Mouse (Mus musculus): Measurements from ENCODE around the gene Pld6.
A peak's percentile ranks its signal among the peaks of the same experiment; 100 is the strongest.

The Pld6 gene

DNA sequence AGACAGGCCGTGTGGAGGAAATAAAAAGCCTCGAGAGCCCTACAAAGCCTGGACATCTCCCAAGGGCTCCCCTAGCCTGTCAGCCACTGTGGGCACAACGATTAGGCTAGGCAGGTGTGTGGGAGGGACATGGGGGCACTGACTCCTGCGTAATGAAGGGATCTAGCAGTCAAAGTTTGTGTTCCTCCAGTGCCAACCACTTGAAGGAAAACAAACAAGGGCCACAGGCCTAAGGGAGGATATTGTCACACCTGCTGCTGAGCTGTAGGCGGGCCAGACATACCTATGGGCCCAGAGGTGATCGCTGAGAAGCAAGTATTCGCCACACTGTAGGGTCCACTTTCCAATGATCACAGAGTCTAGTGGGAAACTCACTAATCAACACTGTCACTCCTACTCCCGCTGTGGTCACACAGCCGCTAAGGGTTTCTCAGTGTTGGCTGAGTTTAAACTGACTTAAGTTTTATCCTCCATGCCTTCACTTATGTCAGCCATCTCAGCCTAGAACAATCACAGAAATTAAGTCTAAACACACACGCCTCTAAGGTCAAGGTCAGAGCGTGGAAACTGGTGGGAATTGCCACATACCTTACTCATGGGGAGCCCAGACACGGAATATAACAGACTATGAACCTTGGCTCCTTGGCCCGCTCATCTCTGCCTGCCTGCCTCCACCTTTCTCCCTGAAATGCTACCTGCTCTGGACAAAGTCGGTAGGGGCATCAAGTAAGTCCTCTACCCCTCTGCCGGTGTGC lies 824 bp downstream of the Pld6 start:
- DNase-seq (ENCODE audit: extremely low spot score, low read depth, low spot score): no peak

DNA sequence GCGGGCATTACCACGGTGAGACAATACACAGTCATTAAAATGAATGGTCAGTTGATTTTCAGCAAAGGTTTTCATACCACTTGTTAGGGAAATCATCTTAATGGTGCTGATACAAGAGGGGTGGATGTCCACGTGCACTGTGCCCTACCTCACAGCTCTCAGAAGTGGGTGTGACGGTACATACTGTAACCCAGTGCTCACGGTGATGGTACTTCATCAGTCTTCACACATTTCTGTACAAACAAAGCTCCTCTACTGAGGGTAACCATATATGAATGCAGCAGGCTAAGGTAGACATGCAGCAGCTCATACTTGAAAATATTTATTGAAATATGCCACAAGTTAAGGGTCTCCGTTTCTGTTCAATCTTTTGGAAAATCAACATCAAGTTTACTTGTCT lies 3.9 kb downstream of the Pld6 start:
- DNase-seq (ENCODE audit: extremely low spot score, low read depth, low spot score): no peak

DNA sequence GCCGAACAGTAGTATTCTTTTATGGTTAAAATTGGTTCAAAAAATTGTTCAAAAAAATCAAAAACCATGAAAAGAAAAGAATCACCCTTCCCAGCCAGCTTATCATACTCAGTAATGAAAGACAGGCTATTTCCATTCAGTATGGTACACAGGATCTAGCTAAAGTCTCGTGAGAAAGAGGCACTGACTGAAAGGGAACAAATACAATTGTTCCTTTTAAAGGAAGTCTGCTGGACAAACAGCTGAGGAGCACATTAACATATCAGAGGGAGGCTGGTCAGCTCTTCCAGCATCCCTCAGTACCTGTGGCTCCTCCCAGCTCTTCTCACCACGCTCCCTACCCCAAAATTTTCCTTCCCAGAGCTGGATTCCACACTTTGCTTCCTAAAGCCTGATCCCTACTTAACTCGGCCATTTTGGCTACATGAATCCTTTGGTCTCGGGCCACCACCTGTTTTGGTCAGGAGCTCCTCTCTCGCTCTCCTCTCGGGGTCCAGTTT lies 5.3 kb downstream of the Pld6 start:
- DNase-seq (ENCODE audit: extremely low spot score, low read depth, low spot score): no peak

DNA sequence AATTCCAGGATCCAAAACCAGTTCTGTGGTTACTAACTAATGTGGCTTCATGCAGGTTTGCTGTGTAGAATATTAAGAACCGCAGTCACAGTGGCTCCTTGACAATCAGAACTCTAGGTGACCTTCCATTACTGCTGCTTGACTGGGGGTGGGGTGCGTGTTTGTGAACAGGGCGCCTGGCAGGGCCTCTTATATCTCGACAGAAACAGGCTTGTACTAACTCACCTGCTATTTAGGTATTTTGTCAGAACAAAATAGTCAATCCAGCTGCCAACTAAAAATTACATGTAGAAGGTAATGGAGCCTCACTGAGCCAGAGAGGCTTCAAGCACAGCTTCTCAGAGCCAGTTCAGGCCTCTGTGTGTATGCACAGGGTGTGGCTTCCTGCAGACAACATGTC lies 7.2 kb downstream of the Pld6 start:
- no peak for DNase-seq (ENCODE audit: extremely low spot score, low read depth, low spot score)

DNA sequence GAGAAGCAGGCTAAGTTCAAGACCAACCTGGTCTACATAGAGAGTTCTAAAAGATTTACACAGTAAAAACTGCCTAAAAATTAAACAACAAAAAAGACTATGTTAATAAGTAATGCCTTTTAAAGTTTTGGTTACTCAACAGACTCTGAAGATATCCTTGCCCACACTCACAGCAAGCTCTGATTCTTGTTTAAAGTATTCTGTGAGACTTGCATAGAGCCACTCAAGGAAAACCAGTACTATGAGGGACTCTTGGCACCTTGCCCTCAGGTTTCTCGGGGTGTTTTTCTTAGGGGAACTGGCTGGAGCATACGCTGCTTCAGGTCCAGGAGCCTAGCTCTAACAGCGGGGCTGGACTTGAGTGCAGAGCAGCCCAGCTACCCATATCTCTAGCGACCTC lies 8.0 kb downstream of the Pld6 start:
- no peak for DNase-seq (ENCODE audit: extremely low spot score, low read depth, low spot score)

DNA sequence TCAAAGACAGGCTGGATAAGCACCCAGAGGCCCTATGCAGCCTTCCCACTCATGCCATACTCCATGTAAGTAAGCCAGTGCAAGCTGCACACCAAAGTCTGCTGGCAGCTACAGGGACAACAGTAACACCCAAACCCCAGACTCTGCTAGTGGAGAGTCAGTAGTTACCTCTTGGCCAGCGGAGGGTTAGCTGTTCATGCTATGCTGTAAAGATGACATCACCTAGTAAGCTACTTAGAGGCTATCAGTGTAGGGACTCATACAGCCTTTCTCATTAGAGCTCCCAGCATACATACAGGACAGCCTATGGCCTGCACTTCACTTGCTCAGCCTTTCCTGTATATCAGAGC lies 8.6 kb downstream of the Pld6 start:
- no peak for DNase-seq (ENCODE audit: extremely low spot score, low read depth, low spot score)

DNA sequence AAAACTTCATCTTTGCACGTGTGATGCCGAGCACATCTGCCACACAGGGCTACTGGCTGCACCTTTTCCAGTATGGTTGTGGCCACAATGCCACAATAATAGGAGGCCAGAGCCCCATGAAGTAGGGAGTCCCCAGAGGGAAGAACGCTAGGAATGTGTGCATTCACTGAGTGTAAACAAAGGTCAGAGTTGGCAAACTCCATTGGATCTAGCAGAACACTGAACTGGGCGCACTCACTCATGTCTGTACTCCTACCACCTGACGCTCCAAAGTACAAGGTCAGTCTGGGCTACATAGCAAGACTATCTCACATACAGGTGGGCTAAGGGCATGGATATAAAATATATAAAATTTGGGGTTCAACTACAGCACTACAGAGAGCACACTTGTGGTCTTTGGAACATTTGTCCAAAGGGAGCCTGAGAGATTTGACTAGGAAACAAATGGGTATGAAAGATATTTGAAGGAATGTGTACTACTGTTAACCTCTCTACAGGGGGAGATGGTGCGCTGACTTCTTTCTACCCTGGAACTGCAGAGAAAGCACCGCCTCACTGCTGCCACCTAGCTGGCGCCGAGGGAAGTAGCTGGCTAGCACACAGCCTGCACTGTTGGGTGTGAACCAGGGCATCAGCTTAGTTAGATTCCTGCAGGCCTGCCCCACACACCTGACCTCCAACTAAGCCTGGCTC lies 9.1 kb downstream of the Pld6 start:
- peak; percentile 64 for DNase-seq (ENCODE audit: extremely low spot score, low read depth, low spot score)

DNA sequence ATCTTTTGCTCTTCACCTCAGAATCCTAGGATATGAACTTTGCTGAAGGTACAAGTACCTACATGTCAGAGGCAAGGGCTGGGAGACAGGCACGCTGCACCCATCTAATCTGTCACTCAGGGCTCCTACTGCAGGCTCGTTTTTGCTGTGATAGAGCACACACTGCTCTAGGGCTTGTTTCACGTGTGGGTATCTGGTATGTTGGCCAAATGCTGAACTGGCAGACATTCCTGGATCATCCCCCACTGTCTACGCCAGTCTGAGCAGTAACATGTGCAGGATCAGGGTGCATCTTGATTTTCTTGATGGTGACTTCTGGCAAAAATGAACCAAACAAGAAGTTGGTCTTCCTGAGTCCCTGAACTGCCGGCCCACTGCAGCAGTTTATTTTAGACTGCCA lies 10.2 kb downstream of the Pld6 start:
- no peak for DNase-seq (ENCODE audit: extremely low spot score, low read depth, low spot score)

DNA sequence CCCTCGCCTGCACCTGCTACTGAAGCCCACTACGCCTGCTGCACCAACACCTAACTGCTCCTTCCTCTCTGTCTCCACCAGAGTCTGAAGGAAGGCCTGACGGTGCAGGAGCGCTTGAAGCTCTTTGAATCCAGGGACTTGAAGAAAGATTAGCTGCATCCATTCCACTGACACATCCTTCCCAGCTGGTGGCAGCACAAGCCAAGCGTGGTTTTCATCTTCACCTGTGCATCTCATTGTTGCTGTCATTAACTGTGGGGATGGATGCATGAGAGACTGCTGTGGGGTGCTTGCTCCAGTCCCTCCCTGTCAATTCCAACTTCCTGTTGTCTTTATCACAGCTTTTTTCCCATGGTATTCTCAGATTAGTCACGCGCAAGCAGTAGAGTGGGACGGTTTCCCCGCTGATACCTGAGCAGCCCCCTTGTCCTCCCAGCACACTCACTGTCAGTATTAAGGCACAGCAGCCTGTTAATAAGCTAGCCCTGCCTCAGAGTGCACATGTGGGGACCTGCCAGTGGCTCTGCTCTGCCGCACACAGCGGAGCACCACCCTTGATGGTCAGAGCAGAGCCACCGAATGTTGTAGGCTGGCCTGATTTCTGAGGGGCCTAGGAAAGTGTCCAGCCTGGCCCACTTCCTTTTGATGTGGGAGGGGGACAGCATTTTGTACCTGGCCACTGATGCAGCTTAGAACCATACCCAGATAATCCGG lies 11.9 kb downstream of the Pld6 start:
- DNase-seq (ENCODE audit: extremely low spot score, low read depth, low spot score): no peak

DNA sequence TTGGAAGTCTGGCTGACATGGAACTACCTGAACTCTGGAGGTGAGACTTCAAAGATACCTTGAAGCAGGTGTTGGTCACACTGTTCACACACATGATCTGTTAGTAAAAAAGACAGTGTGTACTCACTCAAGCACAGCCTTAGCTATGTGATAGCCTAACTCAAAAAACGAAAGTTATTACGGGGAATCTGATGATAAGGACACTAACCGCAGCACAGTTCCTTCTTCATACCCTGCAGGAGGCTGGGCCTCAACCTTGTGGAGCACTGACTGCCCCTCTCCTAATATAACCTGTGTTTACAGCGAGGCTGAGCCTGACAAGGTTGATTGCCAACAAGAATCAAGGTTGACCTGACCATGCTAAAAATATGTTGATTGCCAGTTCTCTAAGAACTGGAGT lies 12.9 kb downstream of the Pld6 start:
- DNase-seq (ENCODE audit: extremely low spot score, low read depth, low spot score): no peak

DNA sequence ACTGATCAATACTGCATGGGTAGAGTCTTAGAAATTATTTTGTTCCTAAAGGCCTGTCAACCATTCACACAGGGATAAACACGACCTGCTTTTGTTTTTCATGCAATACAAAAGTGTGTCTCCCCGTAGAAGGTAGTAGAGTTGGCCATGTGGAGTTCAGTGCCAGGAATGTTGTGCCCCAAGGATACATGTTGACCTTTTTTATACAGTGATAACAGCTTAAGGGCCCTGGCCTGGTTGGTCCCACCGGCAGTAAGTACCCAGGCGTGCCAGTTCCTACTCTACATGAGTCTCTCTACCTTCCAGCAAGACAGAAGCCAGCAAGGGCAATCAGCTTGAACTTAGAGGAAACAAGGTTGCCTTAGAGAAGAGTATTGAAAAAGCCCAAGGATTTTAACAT lies 14.5 kb downstream of the Pld6 start:
- no peak for DNase-seq (ENCODE audit: extremely low spot score, low read depth, low spot score)

DNA sequence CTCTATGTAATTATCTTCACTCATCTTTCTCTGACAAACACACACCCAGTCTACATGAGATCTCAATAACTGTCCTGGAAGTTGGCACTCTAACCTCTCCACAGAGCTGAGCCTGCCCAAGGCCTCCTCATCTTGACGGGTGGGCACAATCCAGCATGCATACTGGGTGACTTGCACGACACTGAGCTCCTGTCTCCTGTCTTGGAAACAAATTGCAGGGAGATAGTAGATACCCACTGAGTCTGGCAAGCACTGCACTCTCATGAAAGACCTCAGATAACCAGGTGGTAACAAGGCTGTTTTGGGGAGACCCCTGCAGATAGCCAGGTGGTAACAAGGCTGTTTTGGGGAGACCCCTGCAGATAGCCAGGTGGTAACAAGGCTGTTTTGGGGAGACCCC lies 15.2 kb downstream of the Pld6 start:
- DNase-seq (ENCODE audit: extremely low spot score, low read depth, low spot score): no peak

DNA sequence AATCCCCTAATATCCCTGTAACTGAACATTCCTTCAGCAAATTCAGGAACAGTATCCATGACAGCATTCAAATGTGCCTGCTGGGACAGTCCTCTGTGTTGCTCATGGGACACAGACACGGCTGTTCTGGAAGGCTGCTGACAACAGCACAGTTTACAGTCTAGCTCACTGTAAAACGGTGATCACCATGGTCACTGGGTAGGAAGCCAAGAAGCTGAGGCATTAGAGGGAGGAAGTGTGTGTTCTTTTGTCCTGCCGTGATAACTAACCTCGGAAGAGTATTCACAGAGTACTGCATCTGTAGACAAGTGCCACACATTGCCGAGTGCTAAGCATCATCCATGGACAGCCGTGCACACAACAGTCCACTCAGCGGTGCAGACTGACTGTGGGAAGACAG lies 16.7 kb downstream of the Pld6 start:
- no peak for DNase-seq (ENCODE audit: extremely low spot score, low read depth, low spot score)

DNA sequence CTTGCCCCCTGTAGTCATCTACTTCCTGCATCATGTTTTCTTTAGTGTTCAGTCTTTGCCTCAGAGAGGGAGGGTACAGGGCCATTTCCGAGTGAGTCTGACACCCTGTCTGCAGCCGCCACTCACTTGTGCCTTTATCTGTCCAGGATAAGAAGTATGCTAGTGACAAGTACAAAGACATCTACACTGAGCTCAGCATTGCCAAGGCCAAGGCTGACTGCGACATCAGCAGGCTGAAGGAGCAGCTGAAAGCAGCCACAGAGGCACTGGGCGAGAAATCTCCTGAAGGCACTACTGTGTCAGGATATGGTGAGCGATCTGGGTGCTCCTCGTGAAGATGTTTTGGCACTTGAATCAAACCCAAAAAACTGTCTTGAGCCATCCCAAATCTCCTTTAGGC lies 17.7 kb downstream of the Pld6 start:
- DNase-seq (ENCODE audit: extremely low spot score, low read depth, low spot score): no peak

DNA sequence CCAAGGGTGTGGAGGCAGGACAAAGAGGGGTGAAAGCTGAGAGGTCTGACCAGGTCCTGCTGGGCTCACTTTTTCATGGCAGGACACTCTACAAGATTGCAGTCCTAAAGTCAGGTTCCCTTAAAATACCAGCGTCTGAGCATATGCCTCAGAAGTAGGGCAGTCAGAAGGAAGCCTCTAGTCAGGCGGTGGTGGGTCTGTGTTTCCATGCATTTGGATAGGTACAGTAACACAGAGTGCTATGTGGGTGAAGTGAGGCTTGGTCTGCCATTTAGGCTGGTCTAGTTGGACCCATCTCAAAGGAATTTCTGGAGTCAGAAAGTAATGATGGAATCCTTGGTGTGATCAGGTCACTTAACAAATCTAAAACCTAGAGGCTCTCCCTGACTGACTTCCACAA lies 18.1 kb downstream of the Pld6 start:
- DNase-seq (ENCODE audit: extremely low spot score, low read depth, low spot score): no peak

DNA sequence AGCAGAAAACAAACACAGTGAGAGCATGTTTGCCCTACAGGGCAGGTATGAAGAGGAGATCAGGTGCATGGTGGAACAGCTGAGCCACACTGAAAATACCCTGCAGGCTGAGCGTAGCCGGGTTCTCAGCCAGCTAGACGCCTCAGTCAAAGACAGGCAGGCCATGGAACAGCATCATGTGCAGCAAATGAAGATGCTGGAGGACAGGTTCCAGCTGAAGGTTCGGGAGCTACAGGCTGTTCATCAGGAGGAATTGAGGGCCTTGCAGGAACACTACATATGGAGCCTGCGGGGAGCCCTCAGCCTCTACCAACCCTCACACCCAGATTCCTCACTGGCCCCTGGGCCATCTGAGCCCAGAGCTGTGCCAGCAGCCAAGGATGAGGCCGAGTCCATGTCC lies 26.6 kb downstream of the Pld6 start:
- no peak for DNase-seq (ENCODE audit: extremely low spot score, low read depth, low spot score)

DNA sequence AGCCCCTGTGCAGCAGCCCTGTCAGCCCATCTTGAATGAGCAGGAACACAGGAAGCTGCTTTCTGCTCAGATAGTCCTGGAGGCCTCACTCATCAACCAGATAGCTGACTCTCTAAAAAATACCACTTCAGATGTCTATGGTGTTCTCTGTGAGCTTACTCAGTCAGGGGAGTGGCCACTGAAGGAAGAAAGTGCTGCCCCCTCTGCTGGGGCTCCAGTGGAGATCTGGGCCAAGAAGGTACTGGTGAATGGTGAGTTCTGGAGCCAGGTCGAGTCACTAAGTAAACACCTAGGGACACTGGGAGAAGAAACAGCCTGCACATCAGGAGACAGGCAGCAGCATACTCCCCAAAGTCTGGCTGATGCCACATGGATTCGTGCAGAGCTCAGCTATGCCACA lies 27.8 kb downstream of the Pld6 start:
- DNase-seq (ENCODE audit: extremely low spot score, low read depth, low spot score): no peak

DNA sequence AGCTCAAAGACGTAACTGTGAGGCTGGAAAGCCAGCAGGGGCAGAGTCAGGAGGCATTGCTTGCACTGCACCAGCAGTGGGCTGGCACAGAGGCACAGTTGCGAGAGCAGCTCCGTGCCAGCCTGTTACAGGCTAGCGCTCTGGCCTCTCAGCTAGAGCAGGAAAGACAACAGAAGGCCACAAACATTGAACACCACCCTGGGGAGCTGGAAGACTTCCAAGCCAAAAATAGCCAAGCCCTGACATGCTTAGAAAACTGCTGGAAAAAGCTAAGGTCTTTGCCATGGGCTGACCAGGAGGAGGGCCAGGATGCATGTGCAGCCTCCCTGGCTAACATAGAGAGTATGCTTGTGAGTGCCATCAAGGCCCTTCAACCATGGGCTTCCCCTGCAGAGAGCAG lies 28.3 kb downstream of the Pld6 start:
- DNase-seq (ENCODE audit: extremely low spot score, low read depth, low spot score): no peak

DNA sequence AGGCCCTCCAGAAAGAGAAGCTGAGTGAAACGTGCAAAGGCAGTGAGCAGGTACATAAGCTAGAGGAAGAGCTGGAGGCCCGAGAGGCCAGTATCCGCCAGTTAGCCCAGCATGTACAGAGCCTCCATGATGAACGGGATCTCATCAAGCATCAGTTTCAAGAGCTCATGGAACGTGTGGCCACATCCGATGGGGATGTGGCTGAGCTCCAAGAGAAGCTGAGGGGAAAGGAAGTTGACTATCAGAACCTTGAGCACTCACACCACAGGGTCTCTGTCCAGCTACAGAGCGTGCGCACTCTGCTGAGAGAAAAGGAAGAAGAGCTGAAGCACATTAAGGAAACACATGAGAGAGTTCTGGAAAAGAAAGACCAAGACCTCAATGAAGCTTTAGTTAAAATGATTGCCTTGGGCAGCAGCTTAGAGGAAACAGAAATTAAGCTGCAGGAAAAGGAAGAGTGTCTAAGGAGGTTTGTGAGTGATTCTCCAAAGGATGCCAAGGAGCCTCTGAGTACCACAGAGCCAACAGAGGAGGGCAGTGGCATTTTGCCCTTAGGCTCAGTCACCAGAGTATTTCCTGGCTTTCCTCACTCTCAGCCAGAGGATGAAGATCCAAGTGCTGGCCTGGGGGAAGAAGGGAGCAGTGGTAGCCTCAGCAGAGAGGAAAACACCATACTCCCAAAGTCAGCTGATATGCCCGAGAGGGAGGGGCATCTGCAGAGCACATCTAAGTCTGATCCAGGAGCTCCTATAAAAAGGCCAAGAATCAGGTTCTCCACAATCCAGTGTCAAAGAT lies 29.1 kb downstream of the Pld6 start:
- DNase-seq (ENCODE audit: extremely low spot score, low read depth, low spot score): no peak

DNA sequence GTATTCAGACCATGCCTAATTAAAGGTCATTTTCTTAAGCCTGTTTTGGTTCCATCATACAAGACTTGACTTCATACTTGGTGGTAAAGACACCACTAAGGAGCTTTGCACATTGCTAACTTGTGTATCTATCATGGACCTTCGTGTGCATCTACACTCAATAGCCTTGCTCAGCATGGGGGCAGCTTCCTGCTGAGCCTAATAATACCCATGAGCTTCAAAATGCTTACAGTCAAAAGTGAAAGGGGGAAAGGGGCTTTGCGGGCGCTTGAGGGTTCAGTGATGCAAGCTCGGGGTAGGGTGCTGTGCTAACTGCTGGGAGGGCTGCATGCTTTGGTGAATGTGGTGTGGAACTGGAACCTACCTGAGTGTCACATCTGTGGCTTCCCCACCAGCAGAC lies 31.1 kb downstream of the Pld6 start:
- DNase-seq (ENCODE audit: extremely low spot score, low read depth, low spot score): no peak

DNA sequence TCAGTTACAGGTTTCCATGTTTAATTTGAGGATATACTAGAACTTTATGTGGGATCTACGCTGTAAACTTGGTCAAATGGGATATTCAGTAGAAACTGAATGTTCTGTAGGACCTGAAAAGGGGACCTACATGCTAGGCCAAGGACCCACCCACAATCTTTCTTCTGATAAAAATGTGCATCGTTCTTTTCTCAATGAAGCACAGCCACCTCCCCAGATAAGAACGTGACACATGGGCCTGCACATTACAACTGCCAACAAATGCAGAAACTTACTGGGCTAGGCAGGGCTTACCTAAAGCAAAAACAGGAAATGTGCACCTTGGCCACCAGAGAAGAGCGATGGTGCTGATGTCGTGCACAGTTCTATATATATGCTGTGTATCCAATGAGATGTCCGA lies 32.9 kb downstream of the Pld6 start:
- no peak for DNase-seq (ENCODE audit: extremely low spot score, low read depth, low spot score)

All from hindlimb bud, embryonic 11.5 days (tissue).